Mouse (Mus musculus): ENCODE measurements at regions not wholly inside any gene's neighbourhood (a gene's known extent, or its start where the extent isn't known, plus 50 kb on each side); places are given as distances from the start of the nearest gene placed in this dataset.

GRCm38 (mm10) chr9:50029030-50029429 is 230.3 kb upstream of the Ncam1 start:
- TF ChIP-seq CTCF (IDR thresholded peaks at IDR 0.05; ENCODE audit: low read depth) (no peak), EP300 (IDR thresholded peaks at IDR 0.05; ENCODE audit: low read depth) (no peak)
